Mouse (Mus musculus): ENCODE measurements around the gene Rsph1. TPM values are rescaled to one million over a fixed set of nuclear protein-coding genes. Genes with fewer than 3 reads are reported as not detected.
A peak's percentile ranks its signal among the peaks of the same experiment; 100 is the strongest.

Gene Rsph1
- polyA plus RNA-seq, 1 experiment from 2014 or later, result 2.2 TPM

DNA sequence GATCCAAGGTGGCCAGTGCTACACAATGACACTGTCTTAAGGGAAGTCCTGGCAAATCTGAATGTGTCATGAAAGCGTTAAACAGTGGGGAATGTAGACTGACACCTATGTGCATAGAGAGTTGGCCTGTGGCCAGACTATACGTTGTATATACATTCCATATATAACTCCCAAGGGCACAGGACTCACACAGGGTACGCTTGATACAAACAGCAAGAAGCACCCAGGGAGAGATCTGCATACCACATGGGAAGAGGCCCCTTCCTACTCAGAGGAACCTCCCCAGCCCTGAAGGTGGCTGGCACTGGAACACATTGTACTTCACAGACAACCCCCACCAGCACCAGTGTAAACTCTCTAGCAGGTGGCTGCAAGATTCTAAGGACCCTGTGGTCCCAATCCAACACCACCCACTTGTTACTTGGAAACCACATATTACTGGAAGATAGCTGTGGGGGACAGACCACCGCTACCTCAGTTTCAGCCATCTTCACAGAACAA is 54.3 kb downstream of the Rsph1 start:
- 49% methylated on average over 4 of the region's 4 CpGs for WGBS
- Histone ChIP-seq H3K4me1 (replicated peaks) (no peaks in the 10 kb centered on the region), H3K9me3 (replicated peaks) (no peaks in the 10 kb centered on the region), H3K4me3 (no peak overlapping the region), H3K9ac (no peak overlapping the region), H3K27me3 (no peaks in the 10 kb centered on the region), H3K27ac (no peak overlapping the region), H3K36me3 (no peaks in the 10 kb centered on the region), H3K4me2 (no peak overlapping the region)
- ATAC-seq (replicated peaks; ENCODE audit: insufficient number of reproducible peaks, insufficient read depth, low FRiP score, low read depth), result no peak

- H3K4me1 ChIP-seq (replicated peaks), result no peaks in the 10 kb centered on the region
- no peaks in the 10 kb centered on the region for H3K9me3 ChIP-seq (replicated peaks)
- no peak for ATAC-seq (replicated peaks; ENCODE audit: insufficient number of reproducible peaks, insufficient read depth, low FRiP score, low read depth)
- WGBS, result 40% methylated on average over 5 of the region's 5 CpGs
- no peaks in the 10 kb centered on the region for H3K27me3 ChIP-seq
- no peak overlapping the region for H3K27ac ChIP-seq
- H3K4me2 ChIP-seq, result no peak overlapping the region
- H3K9ac ChIP-seq, result no peak overlapping the region
- no peaks in the 10 kb centered on the region for H3K36me3 ChIP-seq
- H3K4me3 ChIP-seq, result no peak overlapping the region
These were observed 60.9 kb downstream of the Rsph1 start for GRCm38 (mm10) chr17:31216068-31216955.

DNA sequence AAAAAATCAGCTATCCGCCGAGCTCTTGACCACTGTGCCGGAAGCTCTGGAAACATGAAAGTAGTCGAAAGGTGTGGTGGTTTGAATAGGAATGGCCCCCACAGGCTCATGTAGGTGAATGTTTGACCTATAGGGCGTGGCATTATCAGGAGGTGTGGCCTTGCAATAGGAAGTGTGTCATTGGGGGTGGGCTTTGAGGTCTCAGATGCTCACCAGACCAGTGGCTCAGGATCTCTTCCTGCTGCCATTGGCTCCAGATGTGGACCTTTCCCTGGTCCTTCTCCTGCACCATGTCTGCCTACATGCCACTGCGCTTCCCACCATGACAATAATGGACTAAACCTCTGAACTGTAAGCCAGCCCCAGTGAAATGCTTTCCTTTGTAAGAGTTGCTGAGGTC is 65.3 kb downstream of the Rsph1 start:
- 88% methylated on average over 6 of the region's 6 CpGs for WGBS
- Histone ChIP-seq H3K4me2 (no peak overlapping the region), H3K9ac (no peak overlapping the region), H3K36me3 (no peaks in the 10 kb centered on the region), H3K4me3 (no peak overlapping the region), H3K4me1 (replicated peaks) (no peaks in the 10 kb centered on the region), H3K9me3 (replicated peaks) (no peaks in the 10 kb centered on the region), H3K27me3 (no peaks in the 10 kb centered on the region), H3K27ac (no peak overlapping the region)
- ATAC-seq (replicated peaks; ENCODE audit: insufficient number of reproducible peaks, insufficient read depth, low FRiP score, low read depth), result no peak

DNA sequence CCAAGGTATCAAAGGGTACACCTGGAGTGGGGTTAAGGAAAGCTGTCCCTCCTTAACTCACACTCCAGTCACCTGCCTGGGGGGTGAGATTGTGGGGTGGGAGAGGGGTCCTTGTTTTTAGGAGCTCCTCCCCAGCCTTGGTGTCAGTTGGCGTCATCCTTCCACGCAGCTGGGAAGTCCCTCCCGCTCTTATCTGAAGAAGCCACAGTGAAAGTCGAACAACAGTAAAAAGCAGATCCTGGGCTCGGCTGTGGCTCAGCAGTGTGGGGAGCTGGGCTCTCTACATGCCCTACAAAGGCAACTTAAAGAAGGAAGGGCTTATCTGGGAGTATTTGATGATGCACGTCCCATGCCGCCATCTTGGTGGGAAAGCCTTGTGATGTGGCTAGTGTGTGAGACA is 66.9 kb downstream of the Rsph1 start:
- Histone ChIP-seq H3K27me3 (no peaks in the 10 kb centered on the region), H3K4me3 (no peak overlapping the region), H3K36me3 (no peaks in the 10 kb centered on the region), H3K9ac (no peak overlapping the region), H3K4me1 (replicated peaks) (no peaks in the 10 kb centered on the region), H3K9me3 (replicated peaks) (no peaks in the 10 kb centered on the region), H3K4me2 (no peak overlapping the region), H3K27ac (no peak overlapping the region)
- WGBS, result 55% methylated on average over 7 of the region's 7 CpGs
- ATAC-seq (replicated peaks; ENCODE audit: insufficient number of reproducible peaks, insufficient read depth, low FRiP score, low read depth), result no peak

- H3K4me1 ChIP-seq (replicated peaks), result no peaks in the 10 kb centered on the region
- H3K27ac ChIP-seq, result no peak overlapping the region
- no peaks in the 10 kb centered on the region for H3K9me3 ChIP-seq (replicated peaks)
- no peak overlapping the region for H3K9ac ChIP-seq
- H3K4me3 ChIP-seq, result no peak overlapping the region
- no peaks in the 10 kb centered on the region for H3K36me3 ChIP-seq
- H3K4me2 ChIP-seq, result no peak overlapping the region
- H3K27me3 ChIP-seq, result no peaks in the 10 kb centered on the region
- WGBS, result 89% methylated on average over 11 of the region's 11 CpGs
- ATAC-seq (replicated peaks; ENCODE audit: insufficient number of reproducible peaks, insufficient read depth, low FRiP score, low read depth), result no peak
These were observed 67.7 kb downstream of the Rsph1 start for GRCm38 (mm10) chr17:31209376-31209930.

DNA sequence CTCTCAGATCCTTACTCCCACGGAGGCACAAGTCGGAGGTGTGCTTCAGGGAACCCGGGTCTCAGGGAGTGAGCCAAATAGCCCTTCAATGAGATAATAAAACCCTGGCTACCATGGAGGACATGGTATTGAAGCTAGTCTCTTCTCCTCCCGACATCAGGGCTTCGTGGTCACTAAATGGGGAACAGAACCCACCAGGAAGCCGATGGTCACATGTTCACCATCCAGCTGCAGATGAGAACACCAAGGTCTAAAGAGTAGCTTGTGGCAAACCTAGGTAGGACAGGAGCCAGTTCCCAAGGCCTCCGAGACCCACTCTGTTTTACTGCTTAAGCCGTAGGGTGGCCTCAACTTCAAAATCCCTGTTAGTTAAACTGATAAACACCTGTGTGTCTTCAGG is 68.5 kb downstream of the Rsph1 start:
- no peaks in the 10 kb centered on the region for H3K9me3 ChIP-seq (replicated peaks)
- no peak for ATAC-seq (replicated peaks; ENCODE audit: insufficient number of reproducible peaks, insufficient read depth, low FRiP score, low read depth)
- WGBS, result 73% methylated on average over 8 of the region's 8 CpGs
- H3K27ac ChIP-seq, result no peak overlapping the region
- H3K4me2 ChIP-seq, result no peak overlapping the region
- H3K4me1 ChIP-seq (replicated peaks), result no peaks in the 10 kb centered on the region
- peak overlapping the region; percentile 10; the same call in 1 of the 2 replicates for H3K4me3 ChIP-seq
- no peaks in the 10 kb centered on the region for H3K36me3 ChIP-seq
- no peak overlapping the region for H3K9ac ChIP-seq
- H3K27me3 ChIP-seq, result no peaks in the 10 kb centered on the region

DNA sequence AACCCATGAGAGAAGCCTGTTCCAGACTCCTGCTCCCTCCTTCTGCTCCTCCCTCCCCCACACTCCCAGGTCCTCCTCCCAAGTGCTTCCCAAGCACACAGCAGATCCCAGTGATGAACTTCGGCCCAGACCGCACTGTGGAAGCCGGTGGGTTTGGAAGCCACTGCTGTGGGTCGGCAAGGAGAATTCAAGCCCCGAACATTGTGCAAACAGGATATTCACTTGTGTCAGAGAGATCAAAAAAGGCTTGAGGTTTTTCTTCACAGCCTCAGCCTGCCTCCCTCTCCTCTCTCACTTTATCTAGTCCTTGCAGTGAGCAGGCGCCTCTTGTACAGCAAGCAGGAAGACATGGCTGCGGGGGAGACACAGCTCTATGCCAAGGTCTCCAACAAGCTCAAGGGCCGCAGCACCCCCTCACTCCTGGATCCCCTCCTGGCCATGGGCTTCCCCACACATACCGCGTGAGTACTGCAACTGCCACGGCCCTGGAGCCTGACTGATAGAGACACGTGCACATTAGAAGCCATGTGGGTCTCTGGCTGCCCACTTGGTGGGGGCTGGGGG is 69.3 kb downstream of the Rsph1 start, which contains the start of gene Ubash3a:
Ubash3a (plus strand) TSS at position 103 of the 564 bp plus-strand sequence.
- H3K27ac ChIP-seq, result no peak within 1 kb of the TSS
- H3K4me3 ChIP-seq, result peak within 1 kb of the TSS; percentile 10; the same call in 1 of the 2 replicates
- WGBS, result 37% methylated on average over 12 of the region's 12 CpGs
- H3K4me2 ChIP-seq, result peak within 1 kb of the TSS; percentile 31; the same call in 1 of the 2 replicates
- H3K4me1 ChIP-seq (replicated peaks), result no peaks in the 10 kb centered on the region
- no peak for ATAC-seq (replicated peaks; ENCODE audit: insufficient number of reproducible peaks, insufficient read depth, low FRiP score, low read depth)
- no peak within 1 kb of the TSS for H3K9ac ChIP-seq
- no peaks in the 10 kb centered on the region for H3K36me3 ChIP-seq
- no peaks in the 10 kb centered on the region for H3K27me3 ChIP-seq
- no peaks in the 10 kb centered on the region for H3K9me3 ChIP-seq (replicated peaks)

Other genes with a start within 250 kb of the Rsph1 start
- 10.4 and 12.1 TPM in 2 replicates for gene Abcg1, start 219.7 kb downstream of the Rsph1 start, polyA plus RNA-seq (2015; fragmentation: Nextera tagmentation; extraction: Ambion mirVana)
- 0.43 TPM in 1 of 2 replicates, not detected in the other for gene Tff3, start 147.7 kb downstream of the Rsph1 start, polyA plus RNA-seq (2015; fragmentation: Nextera tagmentation; extraction: Ambion mirVana)
- gene Tff2, start 133.1 kb downstream of the Rsph1 start, polyA plus RNA-seq (2015; fragmentation: Nextera tagmentation; extraction: Ambion mirVana), result not detected in 2 replicates
- not detected in 2 replicates for gene Tff1, start 112.1 kb downstream of the Rsph1 start, polyA plus RNA-seq (2015; fragmentation: Nextera tagmentation; extraction: Ambion mirVana)
- 0.06 TPM in 1 of 2 replicates, not detected in the other for gene Tmprss3, start 78.4 kb downstream of the Rsph1 start, polyA plus RNA-seq (2015; fragmentation: Nextera tagmentation; extraction: Ambion mirVana)
- 0.37 and 4.0 TPM in 2 replicates for gene Ubash3a, start 69.5 kb downstream of the Rsph1 start, polyA plus RNA-seq (2015; fragmentation: Nextera tagmentation; extraction: Ambion mirVana)
- 8.7 and 9.1 TPM in 2 replicates for gene Slc37a1, start 9.4 kb upstream of the Rsph1 start, polyA plus RNA-seq (2015; fragmentation: Nextera tagmentation; extraction: Ambion mirVana)
- 7.4 and 9.3 TPM in 2 replicates for gene Pde9a, start 108.8 kb upstream of the Rsph1 start, polyA plus RNA-seq (2015; fragmentation: Nextera tagmentation; extraction: Ambion mirVana)
- gene Wdr4, start 242.6 kb upstream of the Rsph1 start, polyA plus RNA-seq (2015; fragmentation: Nextera tagmentation; extraction: Ambion mirVana), result 16.7 and 26.0 TPM in 2 replicates
- 512 and 629 TPM in 2 replicates for gene Ndufv3, start 242.7 kb upstream of the Rsph1 start, polyA plus RNA-seq (2015; fragmentation: Nextera tagmentation; extraction: Ambion mirVana)

Data from heart, embryonic 15.5 days (tissue).